Mouse (Mus musculus): ENCODE data around the gene Tgfbi. TPM values are rescaled to one million over a fixed set of nuclear protein-coding genes. Genes with fewer than 3 reads are reported as not detected.
A peak's percentile ranks its signal among the peaks of the same experiment; 100 is the strongest.

Tgfbi gene
- total RNA-seq, 4 experiments from 2014 or later: 4.6 to 5.2 (median 4.8) TPM

- no peak for DNase-seq (ENCODE audit: low spot score in 2 of 2)
These were observed 11.3 kb upstream of the Tgfbi start for GRCm38 (mm10) chr13:56597831-56598612.

- no peak for DNase-seq (ENCODE audit: low spot score in 2 of 2)
These were observed 9.8 kb upstream of the Tgfbi start for GRCm38 (mm10) chr13:56599511-56599910.

GRCm38 (mm10) chr13:56600216-56600890 is 9.0 kb upstream of the Tgfbi start:
- peak in 1 of 2 experiments; percentile 31 for DNase-seq (ENCODE audit: low spot score in 2 of 2)

DNA sequence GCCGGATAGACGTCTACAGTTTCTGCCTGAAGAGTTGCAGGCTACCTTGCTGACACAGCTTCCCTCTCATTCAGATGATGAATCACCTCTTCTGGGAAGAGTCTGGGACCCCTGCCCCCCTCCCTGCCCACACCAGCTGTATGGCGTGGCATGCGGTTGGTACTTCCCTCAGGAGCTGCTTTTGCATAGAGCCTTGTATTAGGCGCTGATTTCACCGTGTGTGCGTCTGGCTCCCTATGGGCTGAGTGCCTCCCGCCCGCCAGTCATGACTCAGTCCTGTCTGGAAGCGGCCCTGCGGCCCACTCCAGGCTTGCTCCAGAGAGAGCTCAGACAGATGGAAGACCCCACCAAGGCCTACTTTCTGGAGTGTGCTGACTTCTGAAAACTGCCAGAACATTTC is 8.1 kb upstream of the Tgfbi start:
- no peak for DNase-seq (ENCODE audit: low spot score in 2 of 2)

DNA sequence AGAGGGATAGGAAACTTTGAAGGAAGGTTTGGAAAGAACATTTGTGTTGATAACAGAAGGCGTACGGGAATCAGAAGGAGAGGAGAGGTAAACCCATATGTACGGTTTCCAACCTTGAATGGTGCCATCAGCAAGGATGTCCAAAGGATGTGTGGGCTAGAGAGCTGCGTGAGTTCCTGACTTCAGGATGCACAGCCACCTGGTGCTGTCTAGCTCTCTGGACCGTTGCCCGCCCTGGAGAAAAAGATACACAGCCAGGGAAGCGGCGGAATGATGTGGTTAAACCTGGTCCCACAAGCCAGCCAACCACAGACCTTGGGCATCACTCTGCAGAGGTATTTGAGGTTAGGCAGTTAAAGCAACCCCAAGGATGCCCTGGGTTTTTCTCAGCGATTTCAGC is 3.8 kb upstream of the Tgfbi start:
- DNase-seq (ENCODE audit: low spot score in 2 of 2): no peak

DNA sequence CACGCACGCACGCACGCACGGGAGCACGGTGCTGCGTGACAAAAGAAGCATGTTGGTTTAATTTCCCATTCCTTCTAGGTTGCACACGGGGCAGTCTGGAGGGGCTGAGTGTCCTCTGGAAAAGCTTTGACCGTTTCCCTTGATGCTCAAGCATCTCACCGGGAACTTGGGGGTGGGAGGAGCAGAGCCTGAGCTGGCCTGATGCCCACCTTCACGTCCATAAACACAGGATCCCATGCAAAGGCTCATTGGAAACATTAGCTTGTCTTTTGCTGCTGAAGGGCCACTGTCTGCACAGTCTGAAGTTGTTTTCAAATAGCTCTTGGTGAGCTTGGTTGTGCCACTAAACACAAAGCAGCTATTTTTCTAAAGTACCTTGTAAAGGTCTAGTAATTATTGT is 2.6 kb upstream of the Tgfbi start:
- DNase-seq (ENCODE audit: low spot score in 2 of 2): no peak

DNA sequence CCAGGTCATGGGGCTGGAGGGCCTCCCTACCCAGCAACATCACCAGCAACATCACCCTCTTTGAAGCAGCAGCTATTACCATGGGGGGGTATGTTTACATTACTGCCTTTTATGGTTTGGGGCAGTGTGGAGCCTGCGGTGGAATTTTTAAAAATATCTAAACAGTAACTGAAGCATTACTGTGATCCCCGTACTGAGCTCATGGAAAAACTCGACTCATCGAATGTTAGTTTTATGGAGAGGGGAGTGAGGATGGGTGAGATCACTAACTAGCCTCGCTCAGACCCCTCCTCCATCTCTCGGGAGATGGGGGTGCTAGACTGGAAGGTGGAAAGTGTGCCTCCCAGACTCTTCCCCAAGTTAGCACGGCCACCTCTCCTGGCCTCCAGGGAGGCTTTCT is 2.1 kb upstream of the Tgfbi start:
- DNase-seq (ENCODE audit: low spot score in 2 of 2): no peak

- no peak for DNase-seq (ENCODE audit: low spot score in 2 of 2)
These were observed 1.5 kb upstream of the Tgfbi start for GRCm38 (mm10) chr13:56607846-56608245.

- no peak for DNase-seq (ENCODE audit: low spot score in 2 of 2)
These were observed 1.8 kb downstream of the Tgfbi start for GRCm38 (mm10) chr13:56611129-56611528.

DNA sequence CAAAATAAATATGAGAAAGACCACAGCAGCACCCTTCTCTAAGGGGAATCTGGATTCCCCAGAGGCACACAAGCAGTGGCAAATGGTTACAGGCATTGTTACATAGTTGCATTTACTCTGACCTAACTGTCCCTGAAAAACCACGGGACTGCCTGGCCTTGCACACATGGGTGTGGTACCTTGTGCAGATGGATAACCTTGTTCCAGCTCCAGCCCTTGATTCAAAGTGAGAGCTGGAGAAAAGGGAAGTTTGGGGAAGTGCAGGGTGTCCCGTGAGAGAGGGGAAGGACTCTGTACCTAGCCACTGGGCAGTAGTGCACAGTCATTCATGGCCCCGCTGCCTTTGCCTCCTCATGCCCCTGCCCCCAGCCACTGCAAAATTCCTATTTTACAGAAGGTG is 2.4 kb downstream of the Tgfbi start:
- no peak for DNase-seq (ENCODE audit: low spot score in 2 of 2)

- DNase-seq (ENCODE audit: low spot score in 2 of 2): no peak
These were observed 3.0 kb downstream of the Tgfbi start for GRCm38 (mm10) chr13:56612331-56612730.

DNA sequence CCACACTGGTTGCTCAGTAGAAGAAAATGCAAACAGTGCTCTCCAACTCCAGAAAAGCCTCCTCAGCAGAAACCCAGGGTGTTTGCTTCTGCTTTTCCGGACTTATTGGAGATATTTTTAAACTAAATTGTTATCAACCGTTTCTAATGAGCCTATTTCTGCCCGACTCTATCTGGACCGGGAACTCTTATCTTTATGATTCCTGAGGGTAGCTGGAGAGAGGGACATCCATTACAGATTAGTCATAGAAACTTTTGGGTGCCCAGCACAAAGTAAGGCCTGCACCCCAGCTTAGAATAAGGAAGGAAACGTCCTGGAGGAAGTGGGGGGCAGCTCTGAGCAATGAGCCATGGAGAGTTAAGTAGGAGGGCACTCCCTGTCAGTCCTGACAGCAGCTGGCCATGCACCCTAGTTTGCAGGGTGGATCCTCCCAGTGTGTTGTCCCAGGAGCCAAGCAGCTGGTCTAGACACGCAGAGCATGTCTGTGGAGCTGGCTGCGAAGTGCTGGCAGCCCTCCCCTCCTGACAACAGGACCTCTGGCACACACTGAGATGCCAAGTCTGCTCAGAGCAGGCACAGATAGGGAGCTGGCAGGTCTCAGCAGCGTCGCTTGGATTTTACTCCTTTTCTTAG is 4.2 kb downstream of the Tgfbi start:
- no peak for DNase-seq (ENCODE audit: low spot score in 2 of 2)

DNA sequence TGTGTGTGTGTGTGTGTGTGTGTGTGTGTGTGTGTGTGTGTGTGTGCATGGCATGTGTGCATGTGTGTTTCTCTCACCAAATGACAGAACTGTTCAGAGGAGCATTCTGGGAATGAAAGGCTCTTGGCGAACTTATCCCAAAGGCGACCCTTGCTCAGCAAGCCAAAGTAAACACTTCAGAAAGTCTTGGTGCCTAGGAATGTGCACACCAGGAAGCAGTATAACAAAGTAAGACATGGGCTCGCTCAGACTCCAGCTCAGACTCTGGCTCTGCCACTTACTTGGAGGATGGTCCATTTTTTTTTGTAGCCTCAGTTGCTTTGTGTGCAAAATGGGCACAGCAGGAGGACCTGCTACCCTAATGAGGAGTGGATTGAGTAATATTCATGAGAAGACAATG is 5.4 kb downstream of the Tgfbi start:
- no peak for DNase-seq (ENCODE audit: low spot score in 2 of 2)

DNA sequence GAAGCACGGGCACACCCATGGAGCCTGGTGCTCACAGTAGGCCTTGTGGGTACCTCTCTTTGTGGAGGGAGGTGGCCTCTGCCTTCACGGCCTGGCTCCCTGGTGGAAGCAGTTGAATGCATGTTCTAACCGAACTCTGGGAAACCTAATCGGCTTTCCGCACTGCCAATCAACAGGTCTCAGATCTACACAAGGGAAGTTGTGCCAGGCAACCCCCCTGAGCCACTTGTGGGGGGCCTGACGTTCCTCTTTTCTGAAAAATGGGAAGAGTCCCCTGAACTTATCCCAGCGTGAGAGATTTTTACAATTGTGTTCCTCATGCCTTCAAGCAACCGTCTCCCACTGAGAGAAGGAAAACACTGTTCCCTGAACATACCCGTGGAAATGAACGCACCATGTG is 5.9 kb downstream of the Tgfbi start:
- no peak for DNase-seq (ENCODE audit: low spot score in 2 of 2)

- no peak for DNase-seq (ENCODE audit: low spot score in 2 of 2)
These were observed 6.5 kb downstream of the Tgfbi start for GRCm38 (mm10) chr13:56615864-56616263.

DNA sequence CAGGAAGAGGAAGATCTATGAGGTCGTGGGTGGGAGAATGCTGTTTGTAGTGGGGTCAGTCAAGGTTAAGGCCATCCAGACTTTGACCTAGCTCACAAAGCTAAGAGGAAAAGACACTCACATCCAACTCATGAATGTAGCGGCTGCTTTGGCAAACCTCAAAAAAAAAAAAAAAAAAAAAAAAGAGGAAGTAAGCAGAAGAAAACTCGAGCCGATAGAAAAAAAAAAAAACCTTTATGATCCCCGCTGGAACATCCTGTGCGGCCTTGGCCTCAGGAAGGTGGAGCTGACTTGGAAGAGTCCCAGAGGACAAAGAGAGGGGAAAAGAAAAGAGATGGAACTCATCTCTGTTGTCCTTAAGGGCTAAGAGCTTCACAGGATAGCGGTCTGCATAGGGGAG is 7.1 kb downstream of the Tgfbi start:
- DNase-seq (ENCODE audit: low spot score in 2 of 2): no peak

- DNase-seq (ENCODE audit: low spot score in 2 of 2): no peak
These were observed 7.9 kb downstream of the Tgfbi start for GRCm38 (mm10) chr13:56617197-56617596.

DNA sequence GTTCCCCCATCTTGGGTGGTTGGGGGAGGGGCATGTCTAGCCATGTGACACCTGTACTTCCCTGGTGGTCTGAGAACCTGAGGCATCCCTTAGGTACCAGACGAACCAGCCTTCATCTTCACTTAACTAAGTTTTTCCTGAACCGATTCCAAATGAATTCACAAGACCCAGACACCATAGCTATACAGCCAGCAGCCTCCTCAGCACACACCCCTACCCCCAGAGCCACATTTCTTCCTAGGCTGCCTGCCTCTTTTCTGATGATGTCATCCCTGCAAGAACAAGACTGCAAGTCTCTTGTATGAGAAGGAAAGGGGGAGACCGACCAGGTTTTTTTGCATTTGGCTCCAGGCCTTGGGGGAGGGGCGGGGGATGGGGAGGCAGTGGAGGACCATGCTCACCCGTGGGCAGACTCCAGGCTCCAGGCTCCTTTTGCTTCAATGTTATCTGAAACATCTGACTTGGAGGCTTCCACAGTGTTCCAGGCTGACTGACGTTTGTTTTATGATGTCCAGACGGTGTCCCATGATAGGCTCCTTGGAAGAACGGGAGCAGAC is 13.0 kb downstream of the Tgfbi start:
- no peak for DNase-seq (ENCODE audit: low spot score in 2 of 2)

- no peak for DNase-seq (ENCODE audit: low spot score in 2 of 2)
These were observed 17.2 kb downstream of the Tgfbi start for GRCm38 (mm10) chr13:56626524-56626923.

DNA sequence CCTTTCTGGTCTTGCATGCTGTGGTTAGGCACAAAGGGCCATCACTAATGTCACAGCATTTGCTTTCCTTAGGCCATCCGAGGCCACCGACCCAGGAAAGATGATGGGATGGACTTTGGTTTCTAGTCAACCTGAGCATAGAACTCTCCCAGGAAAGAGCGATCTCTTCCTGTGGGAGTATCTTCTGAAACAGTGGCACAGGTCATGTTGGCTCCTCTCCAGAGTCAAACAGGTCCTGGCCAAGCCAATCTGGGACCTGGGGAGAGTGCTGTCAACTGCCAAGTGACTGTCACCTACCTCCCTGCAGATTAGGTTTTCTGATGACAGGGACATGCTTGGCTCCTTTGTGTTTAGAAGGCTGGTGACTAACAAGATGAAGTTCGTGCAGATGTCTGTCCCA is 20.8 kb downstream of the Tgfbi start:
- no peak for DNase-seq (ENCODE audit: low spot score in 2 of 2)

DNA sequence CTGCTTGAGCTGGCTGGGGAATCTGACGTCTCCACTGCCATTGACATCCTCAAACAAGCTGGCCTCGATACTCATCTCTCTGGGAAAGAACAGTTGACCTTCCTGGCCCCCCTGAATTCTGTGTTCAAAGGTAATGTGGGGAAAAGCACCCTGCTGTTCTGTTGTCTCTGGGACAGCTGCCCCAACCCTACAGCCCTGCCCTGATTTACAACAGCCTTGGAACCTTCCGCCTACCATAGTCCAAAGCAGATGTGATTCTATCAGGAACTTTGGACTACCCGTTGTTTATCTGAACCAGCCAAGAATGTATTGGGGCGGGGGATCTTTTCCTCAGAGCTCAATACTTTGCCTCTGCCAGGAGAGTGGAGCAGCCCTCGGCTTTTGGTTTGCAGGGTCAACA is 21.2 kb downstream of the Tgfbi start:
- no peak for DNase-seq (ENCODE audit: low spot score in 2 of 2)

DNA sequence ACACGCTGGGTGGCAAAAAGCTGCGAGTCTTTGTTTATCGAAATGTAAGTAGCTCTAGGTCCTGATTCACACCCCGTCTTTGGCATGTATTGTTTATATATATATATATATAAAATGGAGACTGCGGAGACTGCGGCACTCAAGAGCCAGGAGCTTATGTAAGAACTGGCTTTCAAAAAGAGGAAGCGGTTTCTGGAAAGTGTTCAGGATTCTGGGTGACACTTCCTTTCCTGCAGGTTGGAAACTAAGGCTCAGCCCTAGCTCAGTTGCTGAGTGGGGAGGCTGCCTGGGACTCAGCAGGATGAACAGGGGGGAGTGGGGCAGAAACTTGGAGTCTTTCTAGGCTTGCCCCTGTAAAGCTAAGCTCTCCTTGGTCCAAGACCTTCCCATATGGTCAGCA is 22.0 kb downstream of the Tgfbi start:
- DNase-seq (ENCODE audit: low spot score in 2 of 2): no peak
